ENCODE assay signal across 9 mouse cellular contexts in genomic region chr7:30717006-30717715, GRCm38 (mm10). TPM values are rescaled to one million over a fixed set of nuclear protein-coding genes. Genes with fewer than 3 reads are reported as not detected.
DNase-seq lines count a peak whose midpoint lies in the region; ATAC-seq lines count a peak whose summit lies in the region.
"Had no signal": no experiment of that assay in that cellular context is flagged by ENCODE, and none has a peak within 500 bp of the region (broad histone marks: within the 10 kb centered on the region; RNA-seq: fewer than 3 reads in every experiment).

No protein-coding gene starts in this region.

- peaks cover 5% of the 10 kb centered on the region; the same call in 1 of the 2 replicates for H3K27me3 ChIP-seq in intestine, embryonic 16.5 days (replicated peaks; ENCODE audit: control insufficient read depth, insufficient read depth, low read length)
- peaks cover 61% of the 10 kb centered on the region for H3K27me3 ChIP-seq in limb, embryonic 10.5 days (ENCODE audit: low read depth, poor library complexity, severe bottlenecking)
- H3K27me3 ChIP-seq in midbrain, embryonic 11.5 days (ENCODE audit: control insufficient read depth, insufficient read depth, low read length), result peaks cover 5% of the 10 kb centered on the region

- peak overlapping the region; percentile 75 for H3K4me2 ChIP-seq in intestine, embryonic 16.5 days (ENCODE audit: low read depth, low read length)
- H3K4me2 ChIP-seq in midbrain, embryonic 11.5 days, result peak overlapping the region; percentile 59

- WGBS in intestine, embryonic 16.5 days, result 2% methylated on average over 43 of the region's 43 CpGs
- 2% methylated on average over 43 of the region's 43 CpGs for WGBS in limb, embryonic 10.5 days
- WGBS in midbrain, embryonic 11.5 days, result 2% methylated on average over 43 of the region's 43 CpGs

- H3K36me3 ChIP-seq in intestine, embryonic 16.5 days (ENCODE audit: control insufficient read depth, insufficient read depth, low read length), result no peaks in the 10 kb centered on the region
- no peaks in the 10 kb centered on the region for H3K36me3 ChIP-seq in limb, embryonic 10.5 days
- no peaks in the 10 kb centered on the region for H3K36me3 ChIP-seq in midbrain, embryonic 11.5 days (ENCODE audit: control insufficient read depth, insufficient read depth, low read length)

- peak overlapping the region; percentile 43 for H3K4me3 ChIP-seq in intestine, embryonic 16.5 days (ENCODE audit: low read length)
- peak overlapping the region; percentile 48 for H3K4me3 ChIP-seq in limb, embryonic 10.5 days
- H3K4me3 ChIP-seq in midbrain, embryonic 11.5 days (ENCODE audit: low read depth, low read length), result peak overlapping the region; percentile 30

- ATAC-seq in intestine, embryonic 16.5 days, result peak; percentile 97
- peak; percentile 96 for ATAC-seq in midbrain, embryonic 11.5 days (ENCODE audit: low FRiP score)

- peak overlapping the region; percentile 44 for H3K9ac ChIP-seq in intestine, embryonic 16.5 days (ENCODE audit: low read depth, low read length)
- H3K9ac ChIP-seq in midbrain, embryonic 11.5 days (ENCODE audit: low read length), result peak overlapping the region; percentile 44

- no peak overlapping the region for H3K27ac ChIP-seq in intestine, embryonic 16.5 days (ENCODE audit: low read length)
- no peak overlapping the region for H3K27ac ChIP-seq in limb, embryonic 10.5 days
- no peak overlapping the region for H3K27ac ChIP-seq in midbrain, embryonic 11.5 days (ENCODE audit: low read depth, low read length)
- H3K27ac ChIP-seq: macrophage had no signal

- peak; percentile 92 for DNase-seq in WW6 (ENCODE audit: low read depth, low spot score)
- DNase-seq in embryo, embryonic 10 days (ENCODE audit: low spot score), result peak; percentile 95
- DNase-seq in gastrocnemius, postnatal 25 days, result peak; percentile 43
- peak; percentile 73 for DNase-seq in limb, embryonic 10.5 days (ENCODE audit: low spot score)
- DNase-seq in midbrain, embryonic 11.5 days (ENCODE audit: low spot score, missing footprints), result peak; percentile 97
- DNase-seq in spleen, adult 12 weeks (ENCODE audit: low spot score), result peak; percentile 66
- DNase-seq in cerebellum, adult 11 months, result no peak

- H3K9me3 ChIP-seq in intestine, embryonic 16.5 days (ENCODE audit: control insufficient read depth, low read length), result no peaks in the 10 kb centered on the region
- no peaks in the 10 kb centered on the region for H3K9me3 ChIP-seq in limb, embryonic 10.5 days (replicated peaks)
- no peaks in the 10 kb centered on the region for H3K9me3 ChIP-seq in midbrain, embryonic 11.5 days (ENCODE audit: control insufficient read depth, low read length)

- peaks cover 8% of the 10 kb centered on the region for H3K4me1 ChIP-seq in intestine, embryonic 16.5 days (ENCODE audit: control insufficient read depth, insufficient read depth, low read length)
- peaks cover 11% of the 10 kb centered on the region for H3K4me1 ChIP-seq in limb, embryonic 10.5 days
- H3K4me1 ChIP-seq in midbrain, embryonic 11.5 days (ENCODE audit: control insufficient read depth, insufficient read depth, low read length), result peaks cover 7% of the 10 kb centered on the region

RNA-seq across cellular contexts. Expression of gene Atp4a, which starts 5.2 kb away (rescaled TPM):
- under 1 TPM; 0.33 to 0.75 TPM for total RNA-seq in gastrocnemius, postnatal 25 days (2021)
- 1.6 and 2.5 TPM in 2 replicates for polyA plus RNA-seq in intestine, embryonic 16.5 days (2015; fragmentation: Nextera tagmentation; extraction: Ambion mirVana)
- polyA plus RNA-seq in limb, embryonic 10.5 days (2016; fragmentation: Nextera tagmentation; extraction: Ambion mirVana), result 0.08 and 0.38 TPM in 2 replicates
- polyA plus RNA-seq in midbrain, embryonic 11.5 days (2014; fragmentation: Nextera tagmentation; extraction: Ambion mirVana), result 0.70 and 1.1 TPM in 2 replicates
- polyA plus RNA-seq: macrophage had no signal

RNA-seq across cellular contexts. Expression of gene Tmem147, which starts 12.2 kb away (rescaled TPM):
- total RNA-seq in gastrocnemius, postnatal 25 days (2021), result 100 to 1,000 TPM; 283 to 405 TPM
- polyA plus RNA-seq in intestine, embryonic 16.5 days (2015; fragmentation: Nextera tagmentation; extraction: Ambion mirVana), result 242 and 249 TPM in 2 replicates
- polyA plus RNA-seq in limb, embryonic 10.5 days (2016; fragmentation: Nextera tagmentation; extraction: Ambion mirVana), result 153 and 159 TPM in 2 replicates
- polyA plus RNA-seq in midbrain, embryonic 11.5 days (2014; fragmentation: Nextera tagmentation; extraction: Ambion mirVana), result 140 and 153 TPM in 2 replicates

RNA-seq across cellular contexts. Expression of gene 2200002J24Rik, which starts 18.4 kb away (rescaled TPM):
- not detected for total RNA-seq in gastrocnemius, postnatal 25 days (2021)
- 4.7 and 4.8 TPM in 2 replicates for polyA plus RNA-seq in intestine, embryonic 16.5 days (2015; fragmentation: Nextera tagmentation; extraction: Ambion mirVana)
- not detected in 2 replicates for polyA plus RNA-seq in limb, embryonic 10.5 days (2016; fragmentation: Nextera tagmentation; extraction: Ambion mirVana)
- not detected in 2 replicates for polyA plus RNA-seq in midbrain, embryonic 11.5 days (2014; fragmentation: Nextera tagmentation; extraction: Ambion mirVana)
- polyA plus RNA-seq: macrophage had no signal

RNA-seq across cellular contexts. Expression of gene Gapdhs, which starts 26.3 kb away (rescaled TPM):
- total RNA-seq in gastrocnemius, postnatal 25 days (2021), result not detected
- 0.32 TPM in 1 of 2 replicates, not detected in the other for polyA plus RNA-seq in intestine, embryonic 16.5 days (2015; fragmentation: Nextera tagmentation; extraction: Ambion mirVana)
- 0.43 TPM in 1 of 2 replicates, not detected in the other for polyA plus RNA-seq in limb, embryonic 10.5 days (2016; fragmentation: Nextera tagmentation; extraction: Ambion mirVana)
- polyA plus RNA-seq in midbrain, embryonic 11.5 days (2014; fragmentation: Nextera tagmentation; extraction: Ambion mirVana), result 0.19 and 0.48 TPM in 2 replicates
- polyA plus RNA-seq: macrophage had no signal

RNA-seq across cellular contexts. Expression of gene Sbsn, which starts 34.1 kb away (rescaled TPM):
- total RNA-seq in gastrocnemius, postnatal 25 days (2021), result 1 to 10 TPM; 2.3 to 5.6 TPM
- 0.89 and 1.6 TPM in 2 replicates for polyA plus RNA-seq in intestine, embryonic 16.5 days (2015; fragmentation: Nextera tagmentation; extraction: Ambion mirVana)
- polyA plus RNA-seq in limb, embryonic 10.5 days (2016; fragmentation: Nextera tagmentation; extraction: Ambion mirVana), result 1.1 and 1.4 TPM in 2 replicates
- polyA plus RNA-seq in midbrain, embryonic 11.5 days (2014; fragmentation: Nextera tagmentation; extraction: Ambion mirVana), result 0.54 and 1.1 TPM in 2 replicates
